11 mouse cellular contexts compared by ENCODE assay signal in genomic region chr4:135425625-135426024, GRCm38 (mm10). TPM values are rescaled to one million over a fixed set of nuclear protein-coding genes. Genes with fewer than 3 reads are reported as not detected.
DNase-seq lines count a peak whose midpoint lies in the region; ATAC-seq lines count a peak whose summit lies in the region.
"Had no signal": no experiment of that assay in that cellular context is flagged by ENCODE, and none has a peak within 500 bp of the region (broad histone marks: within the 10 kb centered on the region; RNA-seq: fewer than 3 reads in every experiment).

No protein-coding gene starts in this region.

- DNase-seq in cerebellum, adult 11-12 months = peak; percentile 72
- peak; percentile 69 to 75 for DNase-seq in cerebellum, postnatal 25 days
- DNase-seq in layer of hippocampus, adult 9-11 months = peak; percentile 85
- peak; percentile 83 for DNase-seq in right cerebral cortex, adult 18-20 months
- DNase-seq in adrenal gland, postnatal 14 days = no peak
- DNase-seq in urinary bladder, postnatal 10 days (ENCODE audit: low spot score) = no peak
- DNase-seq: heart, postnatal 10 days; kidney, postnatal 14 days had no signal

- ATAC-seq in cerebellum, adult (ENCODE audit: insufficient number of reproducible peaks, low FRiP score, low TSS enrichment) = no peak
- ATAC-seq in activated CD4-positive, CD25-positive, alpha-beta regulatory T cell, adult 4 months = no peak

RNA-seq across cellular contexts. Expression of gene Rcan3, which starts 8.0 kb away (rescaled TPM):
- 10 to 100 TPM; 14.6 to 23.0 TPM for polyA plus RNA-seq in activated CD4-positive, CD25-positive, alpha-beta regulatory T cell, adult 4 months (2017; shearing (Covaris generic))
- 15.8 and 16.4 TPM in 2 replicates for total RNA-seq in adrenal gland, postnatal 14 days (2021)

RNA-seq across cellular contexts. Expression of gene Ncmap, which starts 27.6 kb away (rescaled TPM):
- polyA plus RNA-seq in activated CD4-positive, CD25-positive, alpha-beta regulatory T cell, adult 4 months (2017; shearing (Covaris generic)) = 10 to 100 TPM; 22.3 to 52.3 TPM
- total RNA-seq in adrenal gland, postnatal 14 days (2021) = 1.2 TPM in 1 of 2 replicates, not detected in the other
- total RNA-seq: granulocyte monocyte progenitor cell, adult 5-6 weeks had no signal

Comparison
In these comparisons a context has a peak if more than half of its experiments do, and no peak if none do; other contexts are left out.
1. DNase-seq: peak in cerebellum, adult 11-12 months (single experiment), cerebellum, postnatal 25 days (2 of 2), layer of hippocampus, adult 9-11 months (single experiment) and right cerebral cortex, adult 18-20 months (single experiment); none in adrenal gland, postnatal 14 days (single experiment) and urinary bladder, postnatal 10 days (single experiment).